Mouse (Mus musculus): ENCODE data around the gene Gm20388.
A peak's percentile ranks its signal among the peaks of the same experiment; 100 is the strongest.

The Gm20388 gene

DNA sequence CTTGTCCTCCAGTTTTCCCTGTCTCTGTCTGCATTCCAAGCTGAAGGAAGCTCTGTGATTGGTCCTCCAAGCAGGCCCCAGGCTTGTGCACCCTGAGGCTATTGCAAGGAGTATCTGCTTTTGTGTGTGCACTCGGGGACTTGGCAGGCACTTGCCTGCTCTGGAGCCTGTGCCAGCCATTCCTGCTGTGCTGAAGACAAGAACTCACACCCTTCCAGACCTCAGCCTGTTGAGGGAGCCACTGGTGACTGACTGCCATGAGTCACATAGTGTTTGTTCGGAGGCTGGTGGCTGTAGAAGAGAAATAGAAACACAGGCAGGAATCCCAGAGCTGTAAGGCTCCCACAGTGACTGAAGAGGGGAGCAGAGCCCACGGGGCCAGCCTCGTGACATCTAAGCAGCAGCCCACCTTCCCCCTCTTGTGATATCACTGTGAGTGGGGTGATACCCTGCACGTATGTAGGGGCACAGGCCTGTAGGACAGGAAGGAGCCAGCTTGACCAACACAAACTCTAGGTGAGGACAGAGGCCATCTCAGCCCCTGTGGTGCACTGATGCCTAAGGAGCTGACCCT, 50.0 kb downstream of the Gm20388 start:
- DNase-seq (ENCODE audit: low read depth, low spot score): no peak

DNA sequence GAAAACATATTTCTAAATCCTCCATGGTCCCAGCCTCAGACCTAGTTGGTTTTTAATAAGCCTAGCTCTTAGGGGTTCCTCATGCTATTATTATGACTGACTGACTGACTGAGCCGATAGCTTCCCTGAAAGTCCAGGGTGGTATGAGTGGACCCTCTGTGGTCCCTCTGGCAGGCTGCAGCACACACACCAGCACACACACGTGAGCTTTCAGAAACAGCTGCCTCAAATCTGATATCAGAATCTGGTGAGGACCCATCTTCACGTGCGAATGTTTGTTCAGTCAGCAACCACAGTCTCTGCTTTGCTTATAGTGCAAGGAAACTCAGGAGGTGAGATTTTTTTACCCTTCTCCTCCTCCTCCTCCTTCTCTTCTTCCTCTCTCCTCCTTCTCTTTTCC, 54.2 kb downstream of the Gm20388 start:
- no peak for DNase-seq (ENCODE audit: low read depth, low spot score)

DNA sequence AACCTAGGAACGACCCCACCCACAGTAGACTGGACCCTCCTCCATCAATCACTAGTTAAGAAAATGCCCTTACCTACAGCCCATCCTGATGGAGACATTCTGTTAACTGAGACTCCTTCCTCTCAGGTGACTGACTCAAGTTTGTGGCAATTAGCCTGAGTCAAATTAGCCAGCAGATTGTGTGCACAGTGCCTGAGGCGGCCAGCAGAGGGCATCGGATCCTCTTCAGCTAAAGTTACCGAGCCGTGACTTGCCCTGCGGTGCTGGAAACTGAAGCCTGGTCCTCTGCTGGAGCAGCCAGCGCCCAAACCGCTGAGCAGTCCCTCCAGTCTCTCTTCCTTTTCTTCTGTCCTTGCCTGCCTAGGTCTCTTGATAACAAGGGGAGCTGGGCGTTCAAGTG, 56.8 kb downstream of the Gm20388 start:
- peak; percentile 40 for DNase-seq (ENCODE audit: low read depth, low spot score)

DNA sequence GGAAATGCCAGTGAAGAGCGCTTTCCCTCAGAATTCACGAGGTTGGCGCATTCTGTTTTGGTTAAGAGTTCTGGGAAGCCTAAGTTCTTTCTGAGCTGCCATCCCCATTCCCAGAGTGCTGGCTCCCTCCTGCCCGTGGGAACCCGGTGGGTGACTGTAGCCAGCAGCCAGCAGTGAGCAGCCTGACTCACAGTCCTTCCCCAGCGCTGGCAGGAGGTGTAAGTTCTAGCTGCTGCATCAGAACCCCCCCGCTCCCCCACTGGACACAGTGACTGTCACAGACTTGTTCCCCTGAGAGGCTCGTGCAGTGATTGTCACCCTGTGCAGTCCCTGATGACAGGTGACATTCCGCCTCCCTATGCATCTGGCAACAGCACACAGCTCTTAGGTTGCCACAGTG, 59.5 kb downstream of the Gm20388 start:
- DNase-seq (ENCODE audit: low read depth, low spot score): no peak

DNA sequence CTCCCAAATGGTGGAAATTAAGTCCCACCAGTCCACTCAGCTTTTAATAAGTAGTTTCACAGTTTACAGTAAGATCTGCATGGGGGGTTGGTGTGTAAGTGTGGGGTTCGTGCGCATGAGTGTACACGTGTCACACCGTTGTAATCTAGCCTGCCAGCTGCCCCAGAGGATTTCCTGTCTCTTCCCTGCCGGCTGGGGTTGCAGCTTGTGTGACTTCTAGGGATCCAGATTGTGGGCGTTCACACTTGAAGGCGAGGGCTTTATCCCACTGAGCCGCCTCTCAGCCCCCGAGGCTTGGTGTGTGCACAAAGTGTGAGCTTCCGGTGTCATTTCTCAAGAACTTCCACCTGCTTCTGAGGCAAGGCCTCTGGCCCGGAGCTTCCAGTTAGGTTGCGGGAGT, 61.9 kb downstream of the Gm20388 start:
- no peak for DNase-seq (ENCODE audit: low read depth, low spot score)

DNA sequence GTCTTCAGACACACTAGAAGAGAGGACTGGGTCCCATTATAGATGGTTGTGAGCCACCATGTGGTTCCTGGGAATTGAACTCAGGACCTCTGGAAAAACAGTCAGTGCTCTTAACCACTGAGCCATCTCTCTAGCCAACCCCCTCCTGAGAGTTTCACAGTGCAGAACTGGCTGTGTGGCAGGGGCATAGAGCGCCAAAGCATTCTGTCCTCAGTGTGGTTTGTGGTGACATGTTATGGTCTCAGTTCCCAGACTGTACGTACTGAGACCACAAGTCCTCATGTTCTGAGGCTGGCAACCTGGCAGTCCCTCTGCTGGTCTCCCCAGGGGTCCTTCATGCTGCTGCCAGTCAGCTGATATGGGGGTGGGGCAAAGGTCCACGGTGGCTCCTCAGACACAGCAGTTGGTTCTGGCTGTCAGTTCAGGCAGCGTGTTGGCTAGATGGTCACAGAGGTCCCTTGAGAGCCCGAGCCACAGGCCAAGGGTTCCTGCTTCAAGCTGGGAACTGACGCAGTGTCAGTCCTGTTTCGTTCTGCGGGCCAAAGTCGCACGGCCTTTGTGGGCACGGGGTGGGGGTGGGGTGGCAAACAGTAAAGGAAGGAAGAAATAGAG, 68.2 kb downstream of the Gm20388 start:
- DNase-seq (ENCODE audit: low read depth, low spot score): no peak

DNA sequence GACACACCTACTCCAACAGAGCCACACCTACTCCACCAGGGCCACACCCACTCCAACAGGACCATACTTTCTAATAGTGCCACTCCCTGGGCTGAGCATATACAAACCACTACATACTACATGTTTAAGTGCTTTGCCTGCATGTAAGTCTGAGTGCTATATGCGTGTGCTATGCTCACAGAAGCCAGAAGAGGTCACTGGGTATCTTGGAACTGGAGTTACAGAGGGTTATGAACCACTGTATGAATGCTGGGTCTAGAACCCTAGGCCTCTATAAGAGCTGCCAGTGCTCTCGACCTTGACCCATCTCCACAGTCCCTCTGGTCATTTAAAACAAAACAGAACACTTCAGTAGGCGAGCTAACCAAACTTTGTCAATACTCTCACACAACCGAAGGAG, 70.6 kb downstream of the Gm20388 start:
- peak; percentile 43 for DNase-seq (ENCODE audit: low read depth, low spot score)

DNA sequence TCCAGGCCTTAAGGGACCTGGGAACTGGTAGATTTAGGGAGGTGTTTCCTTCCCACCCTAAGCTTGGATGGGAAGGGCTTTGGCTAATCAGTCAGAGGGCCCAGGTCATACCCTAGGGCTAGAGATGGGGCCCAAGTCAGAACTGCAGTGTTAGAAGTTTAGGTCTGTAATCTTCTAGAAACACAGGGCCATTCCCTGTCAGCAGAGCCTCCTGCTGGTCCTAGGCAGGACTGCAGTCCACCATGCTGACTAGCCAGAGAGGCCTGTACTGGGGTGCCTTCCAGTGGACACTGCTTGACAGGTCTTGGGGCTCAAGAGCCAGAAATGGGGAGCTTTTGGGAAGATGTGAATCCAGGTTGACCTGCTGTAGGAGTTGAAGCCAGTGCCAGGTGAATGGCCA, 73.4 kb downstream of the Gm20388 start:
- DNase-seq (ENCODE audit: low read depth, low spot score): no peak

DNA sequence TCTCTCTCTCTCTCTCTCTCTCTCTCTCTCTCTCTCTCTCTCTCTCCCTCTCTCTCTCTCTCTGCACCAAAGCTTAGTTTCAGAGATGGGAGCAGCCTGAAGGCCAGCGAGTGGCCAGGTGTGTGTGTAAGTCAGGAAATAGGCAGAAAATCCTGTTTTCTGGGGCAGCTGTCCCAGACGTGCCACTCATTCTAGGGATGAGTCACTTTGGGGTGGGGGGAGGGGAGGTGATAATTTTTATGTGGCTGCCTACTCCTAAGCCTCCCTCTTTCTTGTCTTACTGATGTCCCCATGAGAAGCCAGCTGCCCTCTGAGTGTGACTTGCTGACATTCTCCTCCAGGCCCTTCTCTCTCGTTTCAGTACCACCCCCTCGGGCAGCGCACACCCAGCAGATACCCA, 75.5 kb downstream of the Gm20388 start:
- DNase-seq (ENCODE audit: low read depth, low spot score): no peak

DNA sequence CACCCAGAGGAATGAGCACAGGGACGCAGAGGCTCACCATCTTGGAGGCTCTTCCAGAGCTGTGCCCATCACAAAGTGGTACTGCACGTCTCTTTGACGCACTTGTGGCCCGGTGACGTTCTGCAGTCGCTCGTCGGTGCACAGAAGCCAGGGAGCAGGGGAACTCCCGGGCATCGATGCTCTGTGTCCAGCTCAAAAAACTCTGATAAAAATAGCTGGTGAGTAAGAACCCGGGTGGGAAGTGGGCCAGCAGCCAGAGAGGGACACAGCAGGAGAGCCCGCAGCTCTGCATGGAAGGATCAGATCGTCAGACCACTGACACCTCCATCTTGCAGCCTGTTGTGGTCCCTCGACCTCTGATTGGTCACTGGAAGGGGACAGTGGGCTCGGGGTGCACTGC, 77.4 kb downstream of the Gm20388 start:
- DNase-seq (ENCODE audit: low read depth, low spot score): no peak

DNA sequence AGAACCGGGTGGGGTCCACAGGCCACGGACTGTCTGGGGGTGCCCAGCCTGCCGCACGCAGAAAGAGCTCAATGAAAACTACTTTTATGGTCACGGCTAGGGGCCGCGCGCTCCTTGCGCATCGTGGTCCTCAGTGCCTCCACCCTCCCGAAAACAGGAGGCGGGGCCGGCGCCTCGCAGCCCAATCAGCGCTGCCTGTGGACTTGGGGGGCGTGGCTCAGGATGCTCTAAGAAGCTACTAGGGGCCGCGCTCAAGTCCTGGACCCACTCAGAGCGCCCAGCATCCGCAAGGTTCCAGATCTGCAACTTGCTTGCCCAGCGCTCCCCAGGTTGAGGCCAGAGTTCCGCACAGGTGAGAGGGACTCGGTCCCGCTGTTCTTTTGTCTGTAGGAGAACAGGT, 81.6 kb downstream of the Gm20388 start, which contains the start of gene Crispld2:
TSS of gene Crispld2 (plus strand) at position 190 of the 400 bp plus-strand sequence.
- peak; percentile 90 for DNase-seq (ENCODE audit: low read depth, low spot score)

DNA sequence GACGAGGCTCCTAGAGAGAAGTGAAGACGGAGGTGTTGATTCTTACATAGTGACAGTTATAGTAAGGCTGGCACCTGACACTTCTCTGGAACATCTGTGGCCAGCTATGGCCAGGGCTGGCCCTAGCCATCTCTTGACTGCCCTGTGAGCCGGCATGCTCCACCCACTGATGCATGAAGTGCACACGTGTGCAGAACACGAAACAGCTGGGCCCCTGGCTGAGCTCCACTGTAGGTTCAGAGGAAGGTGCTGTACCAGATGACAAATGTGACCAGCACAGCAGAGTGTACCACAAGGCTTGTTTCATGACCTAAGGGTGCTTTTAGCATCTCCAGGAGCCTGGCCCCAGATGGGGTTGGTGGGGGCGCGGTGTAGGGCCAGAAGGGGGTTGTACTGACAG, 83.5 kb downstream of the Gm20388 start:
- no peak for DNase-seq (ENCODE audit: low read depth, low spot score)

DNA sequence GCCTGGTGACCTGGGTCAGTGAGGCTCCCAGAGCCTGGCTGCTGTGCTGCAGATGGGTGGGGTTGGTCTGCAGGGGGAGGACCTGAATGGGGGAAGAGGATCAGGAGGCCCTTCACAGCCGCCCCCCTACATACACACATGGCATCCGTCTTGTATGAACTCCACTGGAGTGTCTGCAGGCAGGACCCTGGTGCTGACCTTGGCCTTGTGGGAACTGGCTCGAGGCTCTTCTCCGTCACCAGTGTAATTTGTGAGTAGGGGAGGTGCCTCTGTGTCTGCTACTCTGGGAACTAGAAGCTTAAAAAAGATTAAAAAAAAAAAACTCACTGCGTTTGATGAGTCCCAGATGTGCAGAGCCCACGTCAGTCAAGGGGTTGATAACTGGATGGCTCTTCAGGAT, 83.9 kb downstream of the Gm20388 start:
- DNase-seq (ENCODE audit: low read depth, low spot score): no peak

DNA sequence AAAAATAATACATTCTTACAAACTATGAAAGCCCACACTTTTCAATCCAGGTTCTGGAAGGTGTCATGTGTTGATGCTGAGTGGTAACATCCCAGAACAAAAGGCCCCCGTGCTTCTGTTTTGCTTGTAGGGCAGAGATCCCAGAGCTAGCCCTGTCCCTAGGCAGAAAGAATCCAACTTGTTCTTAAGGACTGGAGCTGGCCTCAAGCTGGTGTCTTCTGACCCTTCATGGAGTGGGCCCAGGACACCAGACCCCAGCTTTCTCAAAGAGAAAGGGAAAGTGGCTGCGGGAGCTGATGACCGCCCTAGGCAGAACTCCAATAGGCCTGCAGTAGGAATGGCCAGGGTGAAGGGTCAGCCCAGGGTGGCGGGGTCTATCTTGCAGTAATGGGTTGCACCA, 86.6 kb downstream of the Gm20388 start:
- DNase-seq (ENCODE audit: low read depth, low spot score): no peak

DNA sequence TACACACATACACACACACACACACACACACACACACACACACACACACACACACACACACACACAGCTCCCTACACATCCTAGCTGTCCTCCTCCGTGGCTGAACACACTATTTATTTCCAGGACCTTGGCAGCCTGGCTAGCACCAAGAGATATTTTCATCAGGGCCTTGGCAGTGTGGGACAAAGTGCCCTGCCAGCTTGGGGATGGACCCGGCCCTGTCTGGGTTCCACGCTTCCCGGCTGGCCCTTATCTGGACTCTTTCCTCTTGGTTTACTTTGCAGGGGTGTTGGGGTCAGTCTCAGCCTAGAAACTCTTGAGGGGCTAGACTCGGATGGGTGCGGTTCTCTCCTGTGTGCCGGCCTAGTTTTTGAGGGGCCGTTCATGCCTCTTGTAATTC, 89.8 kb downstream of the Gm20388 start:
- no peak for DNase-seq (ENCODE audit: low read depth, low spot score)

DNA sequence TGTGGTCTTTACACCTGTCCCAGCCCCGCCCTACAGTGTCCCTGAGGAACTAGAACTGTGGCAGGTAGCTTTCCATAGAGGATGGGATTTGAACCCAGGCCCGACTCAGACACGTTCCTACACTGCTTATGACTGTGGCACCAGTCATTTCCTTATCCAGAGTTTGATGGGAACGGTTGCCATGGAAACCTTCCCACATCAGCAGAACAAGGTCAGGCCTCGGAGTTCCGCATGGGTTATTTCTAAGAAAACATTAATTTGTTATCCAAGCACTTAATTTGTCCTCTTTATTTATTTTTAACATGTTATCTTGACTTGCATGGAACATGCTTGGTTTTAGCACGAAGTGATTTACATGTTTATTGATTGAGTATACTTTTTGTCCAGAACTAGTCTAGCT, 91.1 kb downstream of the Gm20388 start:
- no peak for DNase-seq (ENCODE audit: low read depth, low spot score)

DNA sequence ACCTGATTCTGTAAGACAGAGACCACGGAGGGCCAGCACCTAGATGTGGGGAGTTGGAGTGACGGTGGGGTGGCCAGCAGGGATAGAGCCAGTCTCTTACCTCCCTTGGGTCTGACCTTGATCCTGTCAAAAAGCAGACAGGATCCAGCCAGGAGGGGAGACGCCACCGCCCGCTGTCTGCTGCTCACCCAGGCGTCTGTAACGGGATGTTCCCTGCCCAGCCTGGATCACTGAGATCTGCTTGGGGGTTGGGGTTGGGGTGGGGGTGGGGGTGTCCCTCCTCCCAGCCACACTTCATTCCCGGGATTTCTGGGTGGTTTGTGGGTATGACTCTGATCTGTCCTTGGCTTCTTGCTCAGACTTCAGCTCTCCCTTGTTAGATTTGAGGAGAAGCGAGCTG, 91.7 kb downstream of the Gm20388 start:
- DNase-seq (ENCODE audit: low read depth, low spot score): no peak

DNA sequence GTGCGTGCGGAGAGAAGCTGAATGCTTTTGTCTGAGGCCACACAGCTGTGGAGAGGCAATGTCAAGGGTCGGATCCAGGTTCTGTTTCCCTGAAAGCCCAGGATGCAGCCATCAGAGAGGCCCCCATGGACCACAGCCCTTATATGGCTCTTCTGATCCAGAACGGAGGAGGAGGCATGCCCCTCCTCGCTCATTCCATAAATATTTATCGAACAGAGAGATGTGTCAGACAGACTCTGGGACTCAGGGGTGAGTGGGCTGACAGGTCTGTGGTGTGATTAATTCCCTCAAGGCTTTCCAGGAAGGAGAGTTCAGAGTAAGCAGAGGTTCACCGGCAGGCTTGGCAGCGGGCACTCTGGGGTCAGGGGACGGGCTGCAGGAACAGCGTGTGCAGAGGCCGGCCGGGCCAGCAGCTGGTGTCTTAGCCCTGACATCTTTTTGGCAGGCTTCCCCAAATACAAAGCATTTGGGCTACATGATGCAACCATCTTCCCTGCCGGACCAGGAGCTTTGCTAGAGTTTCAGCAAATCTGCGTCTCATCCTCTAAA, 93.6 kb downstream of the Gm20388 start:
- DNase-seq (ENCODE audit: low read depth, low spot score): no peak

DNA sequence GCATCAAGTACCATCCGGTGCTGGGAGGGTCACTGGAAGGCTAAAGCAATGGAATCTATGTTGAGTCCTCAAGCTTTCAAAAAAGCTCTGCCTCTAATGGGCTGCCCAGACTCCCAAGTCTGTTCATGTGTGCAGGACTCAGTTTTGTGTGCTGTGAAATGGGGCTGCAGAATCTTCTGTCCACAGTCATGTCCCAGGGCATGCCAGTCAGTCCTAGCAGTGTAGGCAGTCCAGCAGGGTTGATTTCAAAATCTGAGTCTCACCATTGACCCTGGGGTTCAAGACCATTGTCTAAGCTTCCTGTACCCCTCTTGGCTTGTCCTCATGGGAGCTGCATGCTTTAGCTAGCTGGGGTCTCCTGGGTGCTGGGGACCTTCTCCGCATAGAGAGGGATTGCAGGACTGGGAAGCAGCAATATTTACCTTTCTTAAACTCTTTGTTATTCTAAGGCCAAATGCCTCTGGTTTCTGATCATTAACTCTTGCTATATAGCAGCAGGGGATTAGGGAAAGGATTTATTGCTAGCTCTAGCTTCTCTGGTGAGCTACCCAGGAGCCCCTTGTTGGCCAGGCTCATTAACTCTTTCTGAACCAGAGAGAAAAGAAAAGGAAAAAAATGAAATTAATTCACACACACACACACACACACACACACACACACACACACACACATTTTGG, 94.2 kb downstream of the Gm20388 start:
- DNase-seq (ENCODE audit: low read depth, low spot score): no peak

DNA sequence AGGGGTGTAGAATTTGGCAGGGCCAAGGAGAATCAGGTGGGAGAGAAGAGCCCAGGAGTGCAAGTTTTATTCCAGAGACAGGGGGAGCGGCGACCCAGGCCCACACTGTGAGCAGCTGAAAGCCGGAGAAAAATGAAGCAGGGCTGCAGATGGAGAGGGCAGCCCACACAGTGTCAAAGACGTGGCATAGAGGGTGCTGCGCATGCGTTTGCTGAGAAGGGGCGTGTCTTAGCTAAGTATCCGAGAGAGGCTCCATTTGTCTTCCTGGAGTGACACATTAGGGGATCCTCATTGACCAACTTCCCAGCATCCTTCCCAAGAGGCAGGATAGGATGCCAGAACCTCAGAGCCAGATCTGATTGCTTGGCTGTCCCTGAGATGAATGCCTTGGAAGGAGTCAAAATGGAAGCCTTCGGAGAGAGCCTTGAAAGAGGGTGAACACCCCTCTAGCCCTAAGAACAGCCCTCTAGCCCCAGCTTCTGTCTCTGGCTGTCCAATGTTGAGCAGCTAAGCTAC, 96.1 kb downstream of the Gm20388 start:
- peak; percentile 69 for DNase-seq (ENCODE audit: low read depth, low spot score)

DNA sequence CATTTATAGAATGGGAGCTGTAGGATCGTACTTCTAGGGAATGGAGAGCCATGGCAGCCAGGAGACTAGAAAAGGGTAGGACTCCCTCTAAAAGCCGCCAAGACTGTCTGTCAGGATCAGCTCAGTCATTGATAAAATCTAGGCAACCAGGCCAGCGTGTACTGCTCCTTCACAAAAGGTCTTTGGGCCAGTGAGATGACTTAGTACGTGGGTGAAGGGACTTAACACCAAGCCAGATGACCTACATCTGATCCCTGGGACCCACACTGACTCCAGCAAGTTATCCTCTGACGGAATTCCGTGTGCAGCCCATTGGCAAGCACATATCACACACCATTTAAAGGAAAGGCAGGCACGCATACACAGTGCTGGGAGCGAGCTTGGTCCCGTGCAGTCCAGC, 96.5 kb downstream of the Gm20388 start:
- DNase-seq (ENCODE audit: low read depth, low spot score): no peak

DNA sequence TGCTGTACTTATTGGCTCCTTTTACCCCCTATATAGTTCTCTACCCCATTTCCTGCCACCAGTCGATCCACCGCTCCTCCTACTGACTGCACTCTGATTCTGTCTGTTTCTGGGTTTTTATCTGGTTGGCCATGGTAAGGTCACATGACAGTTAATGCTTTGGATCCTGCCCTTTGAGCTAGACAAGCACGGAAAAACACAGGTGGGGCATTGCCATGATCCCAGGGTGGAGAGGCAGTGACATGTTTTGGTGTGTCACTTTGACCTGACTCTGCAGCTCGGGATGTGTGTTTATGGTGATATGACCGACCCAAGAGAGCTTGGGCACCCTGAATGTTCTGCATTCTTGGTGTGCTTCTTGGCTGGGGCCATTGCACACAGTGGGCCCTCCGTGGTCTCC, 98.6 kb downstream of the Gm20388 start:
- no peak for DNase-seq (ENCODE audit: low read depth, low spot score)

DNA sequence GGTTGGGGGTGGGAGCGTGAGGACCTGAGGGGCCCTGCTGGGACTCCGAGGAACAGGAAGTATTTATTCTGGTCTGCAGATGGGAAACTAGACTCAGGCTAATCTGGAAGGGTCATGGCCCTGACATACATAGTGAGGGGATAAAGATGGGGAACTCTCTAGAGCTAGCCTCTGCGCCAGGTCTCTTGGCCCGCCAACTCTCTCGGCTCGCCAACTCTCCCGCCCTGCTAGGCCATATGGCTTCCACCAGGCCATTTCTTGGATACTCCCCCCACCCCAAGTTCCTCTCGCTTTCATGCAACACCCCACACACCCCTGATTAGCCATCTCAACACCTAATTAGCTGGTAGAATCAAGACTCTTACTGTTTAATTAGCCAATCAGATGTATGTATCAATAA, 101.8 kb downstream of the Gm20388 start:
- DNase-seq (ENCODE audit: low read depth, low spot score): no peak

Data from ES-CJ7 (cell line).